Mouse (Mus musculus) kidney, adult 8-10 months (tissue): ENCODE data around the gene Smoc1.

Experiments used
- DNase-seq, 2 experiments: peaks; one replicate each; pipeline ENCODE4 v3.0.0; 2022

The Smoc1 gene

DNA sequence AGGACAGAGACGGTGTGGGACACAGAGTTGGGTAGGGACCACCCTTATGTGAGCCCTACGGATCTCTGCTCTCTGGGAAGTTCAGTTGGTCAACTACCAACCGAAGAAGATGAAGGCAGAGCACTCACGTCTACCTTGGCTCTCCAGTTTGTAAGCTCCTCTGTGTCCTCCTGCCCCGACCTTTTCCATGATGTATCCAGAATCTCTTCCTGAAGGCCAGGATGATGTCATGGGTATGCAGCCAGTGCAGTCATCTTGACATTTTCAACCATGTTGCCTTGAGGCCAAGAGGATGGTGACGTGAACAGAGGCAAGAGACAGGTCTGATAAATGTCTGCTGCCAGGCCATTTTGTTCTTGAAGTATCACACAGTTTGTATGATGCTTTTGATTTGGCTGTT is 111.6 kb downstream of the Smoc1 start:
- no peak for DNase-seq

DNA sequence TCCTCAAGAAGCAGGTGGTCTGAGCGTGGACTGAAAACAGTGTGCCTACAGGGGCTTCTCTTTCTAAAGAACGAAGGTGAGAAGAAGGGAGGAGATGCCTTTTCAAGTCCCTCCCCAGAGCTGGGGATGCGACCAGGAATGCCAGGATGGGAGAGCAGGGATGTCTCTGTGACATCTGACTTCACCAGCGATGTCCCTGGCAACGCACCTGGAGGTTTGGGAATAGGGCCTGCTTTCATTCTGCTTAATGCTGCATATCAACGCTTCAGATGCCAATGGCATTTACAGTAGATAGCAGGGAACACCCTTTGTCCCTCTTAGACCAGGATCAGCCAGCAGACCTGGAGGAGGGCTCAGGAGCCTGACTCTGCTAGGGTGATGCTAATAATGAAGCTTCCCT is 112.9 kb downstream of the Smoc1 start:
- no peak for DNase-seq

GRCm38 (mm10) chr12:81140594-81141328 is 114.2 kb downstream of the Smoc1 start:
- DNase-seq = no peak

DNA sequence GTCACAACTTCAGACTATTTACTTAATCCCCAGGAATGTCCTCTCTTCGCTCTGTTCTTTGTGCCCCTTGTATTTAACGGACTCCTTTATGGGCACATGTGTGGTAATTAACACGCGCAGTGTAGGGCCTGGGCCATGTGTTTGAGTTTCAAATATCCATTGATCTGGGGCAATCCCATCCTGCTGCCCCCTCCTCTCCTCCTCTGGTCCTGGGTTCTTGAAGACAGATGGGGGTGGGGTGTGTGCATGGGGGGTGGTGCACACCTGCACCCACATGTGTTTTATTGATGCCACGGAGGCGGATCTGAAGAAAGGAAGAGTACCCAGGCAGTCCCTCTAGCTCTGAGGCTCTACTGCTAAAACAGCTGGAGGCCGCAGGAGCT is 114.7 kb downstream of the Smoc1 start:
- no peak for DNase-seq

GRCm38 (mm10) chr12:81142231-81142630 is 115.6 kb downstream of the Smoc1 start:
- DNase-seq = no peak

DNA sequence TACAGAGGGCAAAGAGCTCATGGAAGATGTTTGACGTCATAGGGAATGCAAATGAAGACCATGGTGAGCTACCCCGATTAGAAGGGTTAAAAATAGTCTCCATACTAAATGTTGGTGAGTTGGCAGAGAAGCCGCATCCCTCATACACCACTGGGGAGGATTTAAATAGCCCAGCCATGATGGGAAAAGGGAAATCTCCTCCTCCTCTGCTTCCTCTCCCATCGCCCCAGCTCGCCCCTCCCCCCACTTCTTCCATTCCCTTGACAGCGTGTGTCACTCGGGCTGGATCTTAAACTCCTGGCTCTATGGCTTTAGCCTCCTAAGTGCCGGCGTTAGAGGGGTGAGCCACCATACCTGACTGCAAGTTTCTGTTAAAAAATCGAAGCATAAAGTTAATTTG is 117.6 kb downstream of the Smoc1 start:
- DNase-seq = no peak

DNA sequence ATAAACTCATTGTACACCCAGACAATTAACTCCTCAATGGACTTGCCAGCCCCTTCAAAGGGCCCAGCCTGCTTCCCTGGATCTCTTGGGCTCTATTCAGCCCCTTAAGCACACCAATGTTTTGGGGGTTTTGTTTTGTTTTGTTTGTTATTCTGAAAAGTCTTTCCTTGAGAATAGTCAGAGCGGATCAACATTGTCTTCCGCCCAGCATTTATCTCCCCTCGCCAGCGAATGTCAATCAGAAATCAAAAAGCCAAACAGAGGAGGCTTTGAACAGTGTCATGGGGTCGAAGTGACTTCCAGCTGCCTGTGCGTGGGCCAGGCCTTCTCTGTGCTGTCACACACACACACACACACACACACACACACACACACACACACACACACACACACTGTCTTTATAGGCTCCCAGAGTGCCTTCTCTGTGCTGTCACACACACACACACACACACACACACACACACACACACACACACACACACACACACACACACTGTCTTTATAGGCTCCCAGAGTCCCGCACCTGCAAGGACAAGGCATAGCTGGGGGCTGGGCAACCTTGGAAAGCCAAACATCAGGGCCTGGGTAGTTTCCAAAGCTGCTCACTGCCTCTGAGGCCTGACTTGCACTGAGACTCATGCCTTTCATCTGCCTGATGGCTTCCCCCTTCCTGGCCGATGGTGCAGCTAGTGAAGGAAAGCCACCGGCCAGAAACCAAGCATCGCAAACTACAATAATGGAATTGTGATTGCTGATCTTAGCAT is 120.0 kb downstream of the Smoc1 start:
- DNase-seq = no peak

DNA sequence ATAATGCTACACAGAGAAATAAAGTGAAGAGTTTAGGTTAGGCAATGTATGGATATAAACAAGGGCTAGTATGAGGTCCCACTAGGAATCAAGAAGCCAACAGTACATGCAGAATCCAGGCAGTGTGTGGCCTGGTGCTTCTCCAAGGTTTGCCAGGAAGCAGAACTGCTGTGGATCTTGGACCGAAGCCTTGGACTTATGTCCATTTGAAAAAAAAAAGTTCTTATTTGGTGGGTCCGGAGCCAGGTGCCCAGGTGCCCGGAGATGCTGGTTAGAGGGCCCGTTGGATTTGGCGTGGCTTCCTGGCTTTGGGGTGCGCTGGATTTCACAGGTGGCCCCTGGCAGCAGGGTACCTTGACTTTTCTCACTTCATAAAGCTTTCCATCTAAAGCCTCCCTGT is 121.3 kb downstream of the Smoc1 start:
- DNase-seq = no peak

- no peak for DNase-seq
Observed at GRCm38 (mm10) chr12:81150917-81151316, 124.3 kb downstream of the Smoc1 start.

GRCm38 (mm10) chr12:81152082-81152481 is 125.5 kb downstream of the Smoc1 start:
- DNase-seq = no peak

DNA sequence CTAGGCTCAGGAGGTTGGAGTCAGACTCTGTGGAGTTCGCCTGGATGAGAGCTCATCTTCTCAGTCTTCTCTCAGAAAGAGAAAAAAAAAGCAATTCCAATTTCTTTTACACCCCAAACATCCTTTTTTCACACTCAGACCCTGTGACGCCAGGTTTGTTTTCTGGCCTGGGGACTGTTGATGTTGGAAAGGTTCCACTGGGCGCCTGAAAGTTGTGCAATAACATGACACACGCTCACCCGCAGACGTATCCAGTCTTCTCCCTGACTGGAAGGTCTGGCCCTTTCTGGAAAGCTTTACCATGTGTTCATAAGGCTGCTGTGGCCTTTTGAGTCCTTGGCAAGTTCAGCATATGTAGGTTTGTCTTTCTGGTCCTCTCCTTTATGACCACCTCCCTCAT is 129.1 kb downstream of the Smoc1 start:
- DNase-seq = no peak

GRCm38 (mm10) chr12:81156841-81157240 is 130.2 kb downstream of the Smoc1 start:
- no peak for DNase-seq

DNA sequence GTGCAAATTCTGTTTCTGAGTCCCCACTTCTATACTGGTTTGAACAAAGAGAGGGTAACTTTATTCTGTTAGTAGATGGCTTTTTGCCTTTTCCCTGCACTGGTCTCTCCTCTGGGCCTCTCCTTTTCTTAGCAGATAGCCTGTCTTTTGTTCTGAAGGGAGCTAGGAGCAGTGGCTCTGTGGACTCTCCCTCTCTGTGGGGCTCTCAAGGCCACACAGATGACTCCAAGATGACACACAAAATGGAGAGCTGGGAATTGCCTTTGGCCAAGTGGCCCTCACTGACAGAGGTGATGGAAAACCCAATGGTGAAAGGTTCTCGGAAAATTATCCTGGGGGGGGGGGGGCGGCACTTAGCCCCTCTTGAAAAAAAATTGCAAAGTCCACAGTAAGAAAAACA is 133.3 kb downstream of the Smoc1 start:
- DNase-seq = no peak

DNA sequence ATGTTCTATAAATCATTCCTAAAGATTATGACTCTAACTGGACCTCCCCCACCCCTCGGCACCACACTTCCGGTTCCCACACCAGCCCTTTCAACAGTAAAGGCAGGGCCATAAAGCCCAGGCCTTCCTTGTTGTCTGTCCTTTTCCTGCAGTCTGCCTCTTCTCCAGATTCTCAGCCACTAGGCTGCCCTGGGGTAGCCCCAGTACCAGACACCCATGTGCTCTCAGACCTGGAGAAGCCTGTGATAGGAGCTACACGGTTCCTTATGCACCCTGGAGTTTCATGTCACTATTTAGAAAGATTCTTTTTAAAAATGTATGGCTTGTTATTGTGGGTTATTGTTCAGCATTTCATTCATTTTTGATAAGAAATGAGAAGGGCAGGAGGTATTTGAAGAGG is 133.8 kb downstream of the Smoc1 start:
- DNase-seq = no peak

DNA sequence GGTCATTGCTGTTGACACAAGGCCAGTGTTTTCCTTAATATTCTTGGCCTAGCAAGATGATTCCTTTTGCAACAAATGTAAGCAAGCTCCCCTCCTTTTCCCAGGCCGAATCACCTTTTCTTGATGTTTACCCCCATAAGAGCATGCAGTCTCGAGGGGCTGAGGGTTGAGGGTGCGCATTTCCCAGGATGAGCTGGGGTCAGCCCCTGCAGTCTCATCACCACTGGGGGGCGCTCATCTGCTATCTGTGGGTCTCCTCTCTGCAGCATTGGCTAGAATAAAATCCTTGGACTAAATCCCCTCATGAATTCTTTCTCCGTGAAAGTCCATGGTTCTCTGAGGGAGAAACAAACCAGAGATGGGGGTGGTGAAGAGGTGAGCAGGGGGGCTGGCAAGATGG is 134.2 kb downstream of the Smoc1 start:
- no peak for DNase-seq

DNA sequence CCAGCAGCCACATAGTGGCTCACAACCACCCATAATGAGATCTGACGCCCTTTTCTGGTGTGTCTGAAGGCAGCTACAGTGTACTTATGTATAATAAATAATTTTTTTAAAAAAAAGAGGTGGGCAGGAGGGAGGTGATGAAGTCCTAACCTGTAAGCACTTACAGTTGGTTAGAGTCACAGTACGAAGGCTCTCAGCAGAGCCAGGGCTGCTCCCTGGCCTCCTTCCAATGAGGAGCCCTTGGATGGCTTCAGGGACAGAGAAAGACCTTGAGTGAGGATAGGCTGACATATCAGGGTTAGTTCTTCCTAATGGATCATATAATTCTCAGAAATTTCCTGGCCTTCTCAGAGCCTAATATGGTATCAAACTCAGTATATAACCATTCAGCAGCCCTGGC is 134.7 kb downstream of the Smoc1 start:
- no peak for DNase-seq

- no peak for DNase-seq
Observed at GRCm38 (mm10) chr12:81163131-81163530, 136.5 kb downstream of the Smoc1 start.

- DNase-seq = no peak
Observed at GRCm38 (mm10) chr12:81163566-81163965, 137.0 kb downstream of the Smoc1 start.

DNA sequence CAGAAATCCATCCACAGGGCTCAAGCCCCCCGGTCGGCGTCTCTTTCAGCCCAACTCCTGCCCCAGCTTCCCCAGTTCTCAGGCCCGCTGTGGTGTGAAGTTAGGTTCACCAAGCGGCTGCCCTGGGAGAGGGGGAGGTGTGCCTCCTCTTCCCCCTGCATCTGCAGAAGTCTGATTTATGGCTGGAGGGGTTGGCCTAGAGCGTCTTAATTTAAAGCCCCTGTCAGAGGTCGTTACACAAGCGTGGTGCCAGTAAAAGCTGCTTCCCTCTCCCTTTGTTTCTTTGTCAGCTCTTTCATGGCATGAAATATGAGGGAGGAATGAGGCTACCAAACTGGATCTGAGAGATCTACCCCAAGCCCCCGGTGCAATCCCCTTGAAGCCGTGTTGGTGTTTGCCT is 139.5 kb downstream of the Smoc1 start:
- no peak for DNase-seq

DNA sequence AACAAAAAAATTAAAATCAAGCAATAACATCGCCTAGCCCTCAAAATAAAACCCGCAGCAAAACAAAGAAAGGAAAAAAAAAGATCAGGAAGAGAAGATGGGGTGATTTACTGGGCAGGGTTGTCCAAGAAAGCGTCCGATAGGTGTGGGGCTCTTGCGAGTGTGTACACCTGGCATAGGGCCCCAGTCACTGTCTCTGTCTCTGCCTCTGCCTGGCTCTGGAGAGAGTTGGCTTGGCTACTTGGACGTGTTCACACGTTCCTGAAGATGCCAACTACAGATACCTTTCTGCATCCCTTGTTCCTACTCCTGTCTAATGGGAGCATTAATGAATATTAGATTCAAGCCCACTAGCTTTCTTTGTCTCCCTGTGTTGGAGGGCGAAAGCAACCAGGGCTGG is 140.0 kb downstream of the Smoc1 start:
- DNase-seq = no peak

DNA sequence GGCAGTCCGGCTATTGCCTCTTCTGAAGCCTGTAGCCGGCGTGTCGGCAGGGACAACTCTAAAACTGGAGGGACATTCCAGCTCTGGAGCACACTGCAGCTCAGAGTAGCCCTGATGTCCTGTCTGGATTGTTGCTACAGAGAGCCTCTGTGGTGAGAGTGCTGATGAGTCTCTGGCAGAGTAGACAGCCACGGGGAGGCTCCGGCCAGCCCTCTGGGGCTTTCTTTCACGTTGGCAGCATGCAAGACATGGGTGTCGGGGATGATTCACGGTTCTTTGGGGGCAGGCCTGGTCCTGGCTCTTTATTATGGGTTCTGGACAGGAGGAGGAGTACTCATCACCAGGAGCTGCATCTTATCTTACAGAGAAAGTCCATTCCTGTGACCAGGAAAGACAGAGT is 140.5 kb downstream of the Smoc1 start:
- no peak for DNase-seq

DNA sequence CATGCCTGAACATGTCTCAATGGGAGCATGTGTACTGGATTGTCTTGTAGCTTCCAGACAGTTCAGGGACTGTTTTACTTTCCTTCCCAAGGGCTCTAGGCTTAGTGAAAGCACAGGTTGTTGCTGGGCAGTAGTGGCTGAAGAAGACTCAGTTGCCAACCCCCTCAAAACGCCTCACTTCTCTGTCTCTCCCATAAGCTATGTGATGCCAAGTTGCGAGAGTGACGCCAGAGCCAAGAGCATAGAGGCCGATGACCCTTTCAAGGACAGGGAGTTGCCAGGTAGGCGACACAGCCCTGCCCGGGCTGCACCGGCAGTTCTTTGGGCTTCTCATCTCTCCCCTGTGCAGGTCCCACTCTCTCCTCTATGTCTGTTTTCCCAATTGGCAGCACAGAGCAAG is 141.4 kb downstream of the Smoc1 start:
- DNase-seq = no peak

GRCm38 (mm10) chr12:81168494-81168893 is 141.9 kb downstream of the Smoc1 start:
- DNase-seq = no peak

DNA sequence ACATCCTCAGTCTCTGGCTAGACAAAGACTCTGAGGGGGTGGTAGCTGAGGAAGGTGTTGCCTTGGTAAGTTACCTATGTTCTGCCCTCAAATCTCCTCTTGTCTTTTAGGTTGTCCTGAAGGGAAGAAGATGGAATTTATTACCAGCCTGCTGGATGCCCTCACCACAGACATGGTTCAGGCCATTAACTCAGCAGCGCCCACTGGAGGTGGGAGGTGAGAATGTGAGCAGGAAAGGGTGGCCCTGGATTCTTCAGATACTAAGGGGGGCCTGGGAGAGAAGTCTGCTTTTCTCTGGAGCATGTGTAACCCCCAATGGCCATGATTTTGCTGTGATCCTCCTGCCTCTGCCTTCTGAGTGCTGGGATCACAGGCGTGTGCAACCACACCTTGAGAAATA is 143.5 kb downstream of the Smoc1 start:
- no peak for DNase-seq

DNA sequence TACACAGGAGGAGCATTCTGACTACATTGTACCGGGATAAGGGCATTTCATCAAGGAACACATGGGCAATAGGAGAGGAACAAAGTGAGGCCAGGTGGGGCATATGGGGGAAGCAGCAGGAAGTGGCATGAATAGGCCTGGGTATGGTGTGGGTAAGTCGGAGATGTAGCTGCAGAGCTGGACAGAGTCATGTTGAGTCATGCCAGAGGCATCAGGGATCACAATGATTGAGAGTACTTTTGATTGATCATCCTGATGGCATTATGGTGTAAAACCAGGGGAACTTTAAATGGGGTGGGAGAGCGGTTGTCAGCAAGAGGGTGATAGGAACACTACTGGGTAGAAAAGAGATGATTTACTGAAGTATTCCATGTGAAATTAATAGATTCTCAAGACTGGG is 146.4 kb downstream of the Smoc1 start:
- DNase-seq = no peak
